Mouse (Mus musculus) hindbrain, embryonic 16.5 days (tissue): ENCODE results near the gene Myh7b. TPM values are rescaled to one million over a fixed set of nuclear protein-coding genes. Genes with fewer than 3 reads are reported as not detected.

Experiments used
- ATAC-seq: fragments of 200-750 bp; cut with Nextera tagmentation; 2 replicates; pipeline ENCODE4 v1.8.0; 2017; ENCODE audit warnings: moderate TSS enrichment, moderate library complexity
- H3K27ac ChIP-seq: fragments of 300-500 bp; sonication (generic); 2 replicates; pipeline ENCODE4 v1.5.1; 2014; ENCODE audit warnings: low read depth, mild to moderate bottlenecking, control low read depth, low read length, moderate library complexity
- H3K27me3 ChIP-seq: fragments of 300-500 bp; sonication (generic); replicated peaks from 2 replicates; pipeline ENCODE4 v1.6.1; 2014; ENCODE audit warnings: low read length; ENCODE audit not compliant: control insufficient read depth, insufficient read depth
- H3K36me3 ChIP-seq: fragments of 300-500 bp; sonication (generic); 2 replicates; pipeline ENCODE4 v1.6.1; 2014; ENCODE audit warnings: mild to moderate bottlenecking, low read length, moderate library complexity, mixed read lengths; ENCODE audit not compliant: control insufficient read depth, insufficient read depth
- H3K4me1 ChIP-seq: fragments of 300-500 bp; sonication (generic); 2 replicates; pipeline ENCODE4 v1.6.1; 2014; ENCODE audit warnings: low read depth, low read length; ENCODE audit not compliant: control insufficient read depth, insufficient read depth
- H3K4me2 ChIP-seq: fragments of 300-500 bp; sonication (generic); 2 replicates; pipeline ENCODE4 v1.6.1; 2014; ENCODE audit warnings: mild to moderate bottlenecking, low read length, control low read depth, moderate library complexity
- H3K4me3 ChIP-seq: fragments of 300-500 bp; sonication (generic); 2 replicates; pipeline ENCODE4 v1.5.1; 2014; ENCODE audit warnings: mild to moderate bottlenecking, low read length, control low read depth, moderate library complexity
- H3K9ac ChIP-seq: fragments of 300-500 bp; sonication (generic); 2 replicates; pipeline ENCODE4 v1.6.1; 2014; ENCODE audit warnings: low read depth, mild to moderate bottlenecking, control low read depth, low read length, moderate library complexity
- H3K9me3 ChIP-seq: fragments of 300-500 bp; sonication (generic); 2 replicates; pipeline ENCODE4 v1.6.1; 2014; ENCODE audit warnings: mild to moderate bottlenecking, low read length, moderate library complexity; ENCODE audit not compliant: control insufficient read depth
- WGBS: fragments of 180-500 bp; shearing (Covaris S2); extraction: QIAGEN DNeasy Blood & Tissue Kit; methylation state at CpG from one replicate; pipeline ENCODE4 v1.1.7; 2014; 5-methylcytosine and 5-hydroxymethylcytosine counted together
- polyA plus RNA-seq: library from polyadenylated mRNA; unstranded; fragments of >200 nt; fragmentation: Nextera tagmentation; extraction: Ambion mirVana; gene quantifications from 2 replicates; pipeline ENCODE4 v1.2.1, GENCODE M21; 2015

The Myh7b gene
- polyA plus RNA-seq, 1 experiment from 2014 or later, result 1.7 TPM

DNA sequence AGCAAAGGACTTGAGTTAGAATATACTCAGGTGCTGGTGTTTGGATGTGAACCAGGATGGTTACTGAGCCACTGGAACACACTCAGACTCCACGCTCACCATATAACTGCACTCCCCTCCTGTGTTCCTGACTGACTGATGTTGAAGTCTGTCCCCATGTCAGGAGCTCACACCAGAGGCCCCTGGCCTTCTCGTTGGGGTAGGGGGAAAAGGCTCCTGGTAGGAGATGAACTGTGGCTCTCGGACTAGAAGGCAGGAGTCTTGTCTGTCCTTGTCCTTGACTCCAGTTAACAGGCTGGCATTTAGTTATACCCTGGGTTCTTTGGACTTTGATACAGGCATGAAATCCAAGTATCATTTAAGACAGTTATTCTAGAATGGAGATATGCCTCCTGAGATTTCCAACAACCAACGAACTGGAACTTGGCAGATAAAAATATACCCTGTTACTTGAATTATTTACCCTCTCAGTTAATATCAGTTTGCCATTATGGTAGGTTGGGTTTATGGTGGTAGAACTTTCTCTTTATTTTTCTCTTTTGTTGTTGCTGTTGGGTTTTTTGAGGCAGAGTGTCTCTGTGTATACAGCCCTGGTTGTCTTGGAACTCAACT is 28.5 kb upstream of the Myh7b start:
- H3K36me3 ChIP-seq, result no peaks in the 10 kb centered on the region
- WGBS, result 74% methylated on average over 4 of the region's 4 CpGs
- H3K27me3 ChIP-seq, result no peaks in the 10 kb centered on the region
- no peaks in the 10 kb centered on the region for H3K4me1 ChIP-seq
- H3K27ac ChIP-seq, result no peak overlapping the region
- no peak overlapping the region for H3K9ac ChIP-seq
- H3K4me3 ChIP-seq, result no peak overlapping the region
- H3K4me2 ChIP-seq, result no peak overlapping the region
- ATAC-seq, result no peak
- H3K9me3 ChIP-seq, result no peaks in the 10 kb centered on the region

DNA sequence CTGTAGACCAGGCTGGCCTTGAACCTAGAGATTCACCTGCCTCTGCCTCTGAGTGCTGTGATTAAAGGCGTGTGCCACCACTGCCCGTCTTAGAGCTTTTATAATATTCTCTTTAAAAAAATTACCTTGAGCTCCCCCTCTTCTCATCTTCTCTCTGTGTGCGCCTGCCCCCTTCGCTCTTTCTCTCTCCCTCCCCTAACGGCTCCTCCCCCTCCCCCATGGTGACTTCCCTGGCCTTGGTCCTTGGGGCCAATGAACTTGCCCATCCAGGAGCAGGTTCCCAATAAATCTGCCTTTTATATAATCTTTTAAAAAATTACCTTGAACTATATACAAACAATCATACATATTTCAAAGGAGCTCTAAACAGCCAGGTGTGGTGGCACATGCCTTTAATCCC is 28.0 kb upstream of the Myh7b start:
- no peaks in the 10 kb centered on the region for H3K9me3 ChIP-seq
- 85% methylated on average over 5 of the region's 5 CpGs for WGBS

DNA sequence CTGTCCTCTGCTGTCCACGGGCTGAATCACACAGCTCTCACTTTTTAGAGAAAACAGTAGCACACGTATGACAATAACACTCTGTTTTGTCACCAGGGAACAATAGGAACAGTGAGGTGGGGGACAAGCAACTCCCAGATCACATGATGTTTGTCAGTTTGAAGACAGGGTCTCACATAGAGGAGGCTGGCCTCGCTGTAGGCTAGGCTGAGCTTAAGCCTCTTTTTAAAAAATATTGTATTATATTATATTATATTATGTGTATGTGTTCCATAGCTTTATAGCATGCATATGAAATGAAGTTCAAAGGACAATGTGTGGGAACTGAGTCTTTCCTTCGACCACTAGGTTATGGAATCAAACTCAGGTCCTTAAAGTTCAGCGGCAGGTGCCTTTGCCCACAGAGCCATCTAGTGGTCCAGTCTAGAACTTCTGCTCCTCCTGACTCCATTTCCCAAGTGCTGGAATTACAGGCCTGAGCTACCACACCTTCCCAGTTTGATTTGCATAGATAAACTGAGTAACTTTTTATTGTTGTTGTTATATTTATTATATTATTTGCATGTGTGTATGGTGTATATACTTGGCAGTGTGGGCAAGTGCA is 27.0 kb upstream of the Myh7b start:
- Histone ChIP-seq H3K27ac (no peak overlapping the region), H3K9ac (no peak overlapping the region), H3K36me3 (no peaks in the 10 kb centered on the region), H3K9me3 (no peaks in the 10 kb centered on the region), H3K4me1 (no peaks in the 10 kb centered on the region), H3K4me3 (no peak overlapping the region), H3K4me2 (no peak overlapping the region), H3K27me3 (no peaks in the 10 kb centered on the region)
- ATAC-seq, result no peak
- 40% methylated on average over 5 of the region's 5 CpGs for WGBS

More for the DNA sequence above, 28.0 kb upstream of the Myh7b start:
- Histone ChIP-seq H3K4me3 (no peak overlapping the region), H3K36me3 (no peaks in the 10 kb centered on the region), H3K4me1 (no peaks in the 10 kb centered on the region), H3K27ac (no peak overlapping the region), H3K4me2 (no peak overlapping the region), H3K27me3 (no peaks in the 10 kb centered on the region), H3K9ac (no peak overlapping the region)
- no peak for ATAC-seq

DNA sequence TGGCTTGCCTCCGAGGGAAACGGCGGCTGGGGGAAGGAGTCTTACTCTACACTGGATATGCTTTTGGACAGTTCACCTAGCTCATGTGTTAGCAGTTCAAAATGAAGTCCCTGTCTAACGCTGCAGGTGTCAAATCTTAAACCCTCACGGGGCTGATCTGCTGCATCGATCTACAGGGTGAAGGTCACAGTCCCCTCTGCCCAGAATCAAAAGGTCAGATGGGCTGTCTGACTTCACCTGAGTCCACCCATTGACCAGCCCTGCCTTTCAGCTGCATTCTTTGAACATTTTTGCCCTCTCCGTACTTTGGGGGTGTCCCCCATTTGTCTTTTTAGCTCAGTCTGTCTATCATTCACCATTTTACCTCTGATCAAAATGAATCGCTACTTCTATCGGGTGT is 25.9 kb upstream of the Myh7b start:
- Histone ChIP-seq H3K27ac (no peak overlapping the region), H3K4me2 (no peak overlapping the region), H3K9me3 (no peaks in the 10 kb centered on the region), H3K36me3 (no peaks in the 10 kb centered on the region), H3K9ac (no peak overlapping the region), H3K27me3 (no peaks in the 10 kb centered on the region), H3K4me3 (no peak overlapping the region), H3K4me1 (no peaks in the 10 kb centered on the region)
- ATAC-seq, result no peak
- WGBS, result 86% methylated on average over 9 of the region's 9 CpGs

DNA sequence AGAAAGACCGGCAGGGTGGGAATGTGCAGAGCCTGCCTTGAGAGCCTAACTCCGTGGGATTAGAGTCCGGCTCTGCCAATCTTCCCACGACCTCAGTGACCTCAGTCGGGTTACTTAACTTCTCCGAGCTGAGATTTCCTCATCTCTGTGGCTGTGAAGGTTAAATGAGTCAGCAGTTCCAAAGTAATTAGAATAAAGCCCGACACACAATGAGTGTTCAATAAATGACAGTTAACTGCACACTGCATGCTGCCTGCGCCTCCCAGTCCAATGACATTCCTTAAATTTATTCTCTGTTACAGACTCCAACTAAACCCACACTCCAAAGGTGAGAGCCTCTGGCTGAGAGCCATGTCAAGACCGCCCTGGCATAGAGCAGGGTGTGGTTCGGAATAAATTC is 25.5 kb upstream of the Myh7b start:
- H3K9ac ChIP-seq, result no peak overlapping the region
- no peaks in the 10 kb centered on the region for H3K4me1 ChIP-seq
- no peak overlapping the region for H3K4me3 ChIP-seq
- no peak overlapping the region for H3K4me2 ChIP-seq
- H3K36me3 ChIP-seq, result no peaks in the 10 kb centered on the region
- H3K9me3 ChIP-seq, result no peaks in the 10 kb centered on the region
- WGBS, result 71% methylated on average over 10 of the region's 10 CpGs
- no peak for ATAC-seq
- H3K27ac ChIP-seq, result no peak overlapping the region
- no peaks in the 10 kb centered on the region for H3K27me3 ChIP-seq

DNA sequence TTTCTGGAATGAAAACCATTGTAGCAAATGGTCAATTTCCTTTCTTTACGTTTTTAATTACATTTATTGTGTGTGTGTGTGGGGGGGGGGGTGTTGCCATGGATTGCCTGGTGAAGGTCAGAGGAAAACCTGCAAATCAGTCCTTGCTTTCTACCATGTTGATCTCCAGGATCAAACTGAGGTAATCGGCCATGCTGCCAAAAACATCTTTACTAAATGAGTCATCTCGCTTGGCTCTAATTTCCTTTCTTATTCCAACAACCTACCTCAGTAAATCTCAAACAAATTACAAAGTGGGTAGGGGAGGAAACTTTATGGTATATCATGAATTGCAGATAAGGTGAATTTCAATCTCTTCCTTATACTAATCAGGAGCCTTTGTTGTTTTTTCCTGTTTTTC is 22.9 kb upstream of the Myh7b start:
- Histone ChIP-seq H3K4me3 (no peak overlapping the region), H3K4me1 (peaks cover 13% of the 10 kb centered on the region), H3K36me3 (no peaks in the 10 kb centered on the region), H3K9me3 (no peaks in the 10 kb centered on the region), H3K27me3 (no peaks in the 10 kb centered on the region), H3K9ac (no peak overlapping the region), H3K27ac (no peak overlapping the region), H3K4me2 (no peak overlapping the region)
- 86% methylated on average over 3 of the region's 3 CpGs for WGBS
- no peak for ATAC-seq

DNA sequence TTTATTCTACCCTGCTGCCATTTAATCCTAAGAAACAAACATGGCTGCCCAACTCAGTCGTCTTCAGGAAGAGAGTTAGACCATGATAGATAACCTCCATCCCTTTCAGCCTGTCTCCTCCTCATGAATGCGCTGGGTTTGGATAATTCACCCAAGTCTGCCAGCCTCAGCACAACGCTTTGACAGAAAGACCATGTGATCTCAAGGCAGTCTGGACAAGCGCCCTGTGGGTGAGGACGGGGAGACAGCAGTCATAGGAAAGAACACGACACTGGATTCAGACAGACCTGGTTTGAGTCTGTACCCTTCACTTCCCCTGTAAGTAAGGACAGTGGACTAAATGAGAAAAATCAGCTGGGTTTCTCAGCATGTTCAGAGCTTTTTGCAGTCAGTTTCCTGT is 21.5 kb upstream of the Myh7b start:
- Histone ChIP-seq H3K9ac (no peak overlapping the region), H3K4me2 (no peak overlapping the region), H3K4me3 (no peak overlapping the region), H3K4me1 (peaks cover 14% of the 10 kb centered on the region), H3K9me3 (no peaks in the 10 kb centered on the region), H3K27me3 (no peaks in the 10 kb centered on the region), H3K27ac (no peak overlapping the region), H3K36me3 (no peaks in the 10 kb centered on the region)
- no peak for ATAC-seq
- 77% methylated on average over 6 of the region's 6 CpGs for WGBS

DNA sequence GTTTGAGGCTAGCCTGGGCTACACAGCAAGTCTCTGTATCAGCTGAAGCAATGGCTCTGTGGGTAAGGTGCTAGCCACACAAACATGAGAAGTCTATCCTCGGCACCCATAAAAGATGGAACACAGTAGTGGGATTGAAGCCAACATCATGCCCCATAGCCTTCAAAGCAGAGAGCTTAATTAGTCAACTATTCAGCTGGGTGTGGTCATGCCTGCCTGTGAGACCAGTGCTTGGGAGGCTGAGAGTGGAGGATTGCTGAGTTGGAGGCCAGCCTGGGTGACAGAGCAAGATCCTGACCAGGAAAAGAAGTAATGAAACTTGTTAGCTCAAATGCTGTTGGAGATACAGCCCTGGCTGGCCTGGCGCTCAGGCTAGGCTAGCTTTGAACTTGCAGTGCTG is 20.1 kb upstream of the Myh7b start:
- no peak overlapping the region for H3K27ac ChIP-seq
- no peak for ATAC-seq
- peaks cover 14% of the 10 kb centered on the region for H3K4me1 ChIP-seq
- no peaks in the 10 kb centered on the region for H3K9me3 ChIP-seq
- H3K9ac ChIP-seq, result no peak overlapping the region
- H3K27me3 ChIP-seq, result no peaks in the 10 kb centered on the region; the same call in 1 of the 2 replicates
- H3K36me3 ChIP-seq, result no peaks in the 10 kb centered on the region
- WGBS, result 88% methylated on average over 2 of the region's 2 CpGs
- H3K4me3 ChIP-seq, result no peak overlapping the region
- H3K4me2 ChIP-seq, result no peak overlapping the region

DNA sequence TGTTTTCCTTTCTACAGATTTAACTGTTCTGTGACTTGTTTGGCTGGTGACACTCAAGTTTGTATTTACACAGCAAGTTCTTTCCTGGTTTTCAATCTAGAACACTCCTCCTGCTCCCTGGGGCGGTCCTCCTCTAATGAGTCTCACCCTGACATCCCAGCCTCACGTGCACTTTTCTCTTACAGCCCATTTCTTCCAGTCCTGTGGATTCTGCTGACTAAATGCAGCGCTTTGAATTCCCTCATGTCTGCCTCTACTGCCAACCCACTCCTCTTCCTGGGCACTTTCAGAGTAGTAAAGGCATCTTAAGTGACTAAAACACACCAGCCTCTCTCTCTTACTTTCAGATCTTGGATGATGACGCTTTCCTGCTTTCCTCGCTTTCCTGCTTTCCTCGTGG is 19.3 kb upstream of the Myh7b start:
- H3K9me3 ChIP-seq, result no peaks in the 10 kb centered on the region
- no peak for ATAC-seq
- no peaks in the 10 kb centered on the region; the same call in 1 of the 2 replicates for H3K27me3 ChIP-seq
- peak overlapping the region; percentile 51 for H3K4me3 ChIP-seq
- peaks cover 14% of the 10 kb centered on the region for H3K4me1 ChIP-seq
- 6% methylated on average over 6 of the region's 6 CpGs for WGBS
- H3K27ac ChIP-seq, result peak overlapping the region; percentile 76; the same call in 1 of the 2 replicates
- peak overlapping the region; percentile 72 for H3K9ac ChIP-seq
- H3K36me3 ChIP-seq, result no peaks in the 10 kb centered on the region
- H3K4me2 ChIP-seq, result peak overlapping the region; percentile 90
